Mouse (Mus musculus) layer of hippocampus, adult 2 months (tissue): ENCODE measurements around the gene Ankrd55. TPM values are rescaled to one million over a fixed set of nuclear protein-coding genes. Genes with fewer than 3 reads are reported as not detected.

ENCODE experiments used
- DNase-seq, 2 experiments: peaks; one replicate each; pipeline ENCODE4 v3.0.0; 2022; ENCODE audit warnings: low spot score in 2 of 2
- H3K27ac ChIP-seq: fragments of 200-600 bp; 2 replicates; pipeline ENCODE4 v1.8.1; 2022
- H3K4me3 ChIP-seq: fragments of 200-600 bp; 2 replicates; pipeline ENCODE4 v1.8.1; 2022; ENCODE audit warnings: mild to moderate bottlenecking
- CTCF ChIP-seq: fragments of 200-600 bp; conservative IDR thresholded peaks from 2 replicates; pipeline ENCODE4 v1.8.1; 2022; ENCODE audit warnings: antibody characterized with exemption, mild to moderate bottlenecking, moderate library complexity
- total RNA-seq, 2 experiments: library from RNA; stranded (reverse); gene quantifications; 2 replicates each; pipeline ENCODE4 v1.2.3; 2021

Gene Ankrd55
- total RNA-seq, 2 experiments from 2014 or later = 2.5 to 3.4 TPM

DNA sequence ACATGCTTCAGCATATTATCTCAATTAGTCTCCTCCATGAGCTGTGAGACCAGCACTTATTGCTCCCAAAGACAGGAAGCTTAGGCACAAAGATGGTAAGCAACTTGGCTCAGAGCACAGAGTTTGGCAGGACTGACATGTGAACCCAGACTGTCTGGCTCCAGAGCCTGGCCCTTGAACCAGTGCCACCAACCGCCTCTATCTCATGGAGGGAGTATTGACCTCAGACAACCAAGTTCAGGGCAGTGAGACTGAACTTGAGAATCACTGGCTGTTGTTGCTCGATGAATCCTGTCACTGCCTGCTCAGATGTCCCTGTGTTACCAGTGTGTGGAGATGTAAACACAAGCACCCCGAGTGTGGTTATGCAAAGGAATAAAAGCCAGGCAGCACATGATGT, 47.3 kb downstream of the Ankrd55 start:
- Histone ChIP-seq H3K27ac (no peak overlapping the region), H3K4me3 (no peak overlapping the region)
- no peak for DNase-seq
- no peak for TF ChIP-seq CTCF

DNA sequence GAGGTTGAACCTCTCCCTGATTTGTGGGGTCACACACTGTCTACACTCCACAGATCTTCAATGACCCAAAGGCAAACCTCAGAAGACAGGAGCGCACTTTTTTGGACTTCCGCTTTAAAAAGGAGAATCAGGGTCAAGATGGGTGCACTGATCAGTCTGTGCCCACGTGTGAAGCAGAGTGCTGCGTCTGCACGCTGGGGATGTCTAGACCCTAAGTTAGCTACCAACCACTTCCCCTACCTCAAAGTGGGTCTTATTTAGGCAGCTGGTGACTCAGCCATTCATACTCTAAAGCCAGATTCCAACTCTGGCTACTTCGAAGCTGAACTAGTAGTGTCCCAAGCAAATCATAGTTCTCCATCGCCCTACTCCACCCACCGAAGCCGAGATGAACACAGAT, 48.9 kb downstream of the Ankrd55 start:
- DNase-seq = no peak
- Histone ChIP-seq H3K27ac (no peak overlapping the region), H3K4me3 (no peak overlapping the region)
- TF ChIP-seq CTCF = no peak

DNA sequence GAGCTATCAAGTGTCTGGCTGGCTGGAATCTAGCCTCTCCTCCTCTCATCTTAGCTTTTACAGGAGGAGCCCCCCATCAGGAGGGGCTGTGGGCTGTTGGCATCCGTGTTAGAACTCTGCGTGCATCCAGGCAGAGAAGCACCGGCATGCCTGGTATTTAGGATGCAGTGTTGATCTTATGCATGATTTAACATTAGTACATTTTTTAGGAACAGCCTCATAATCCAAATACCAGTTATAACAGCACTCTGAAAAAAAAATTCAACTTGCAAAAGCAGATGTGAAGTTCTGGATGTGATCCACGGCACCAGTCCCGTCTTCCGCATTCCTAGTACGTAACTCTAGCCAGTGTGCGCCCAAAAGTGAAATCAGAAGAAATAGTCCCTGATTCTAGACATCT, 52.0 kb downstream of the Ankrd55 start:
- no peak for DNase-seq
- H3K27ac ChIP-seq = no peak overlapping the region
- no peak for TF ChIP-seq CTCF
- no peak overlapping the region for H3K4me3 ChIP-seq

DNA sequence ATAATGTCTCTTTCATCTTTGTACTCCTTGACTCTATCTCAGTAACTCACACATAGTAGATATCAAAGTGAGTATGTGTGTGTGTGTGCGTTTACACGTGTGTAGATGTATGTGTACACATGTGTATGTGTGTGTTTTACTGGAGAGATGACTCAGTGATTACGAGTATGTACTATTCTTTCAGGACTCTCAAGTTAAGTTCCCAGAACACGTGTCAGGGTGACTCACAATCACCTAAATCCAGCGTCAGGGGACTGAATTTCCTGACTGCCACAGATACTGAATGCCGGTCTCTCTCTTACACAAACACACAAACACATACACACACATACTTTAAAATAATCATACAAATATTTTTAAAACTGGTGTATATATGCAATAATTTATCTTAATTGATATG, 52.5 kb downstream of the Ankrd55 start:
- TF ChIP-seq CTCF = no peak

DNA sequence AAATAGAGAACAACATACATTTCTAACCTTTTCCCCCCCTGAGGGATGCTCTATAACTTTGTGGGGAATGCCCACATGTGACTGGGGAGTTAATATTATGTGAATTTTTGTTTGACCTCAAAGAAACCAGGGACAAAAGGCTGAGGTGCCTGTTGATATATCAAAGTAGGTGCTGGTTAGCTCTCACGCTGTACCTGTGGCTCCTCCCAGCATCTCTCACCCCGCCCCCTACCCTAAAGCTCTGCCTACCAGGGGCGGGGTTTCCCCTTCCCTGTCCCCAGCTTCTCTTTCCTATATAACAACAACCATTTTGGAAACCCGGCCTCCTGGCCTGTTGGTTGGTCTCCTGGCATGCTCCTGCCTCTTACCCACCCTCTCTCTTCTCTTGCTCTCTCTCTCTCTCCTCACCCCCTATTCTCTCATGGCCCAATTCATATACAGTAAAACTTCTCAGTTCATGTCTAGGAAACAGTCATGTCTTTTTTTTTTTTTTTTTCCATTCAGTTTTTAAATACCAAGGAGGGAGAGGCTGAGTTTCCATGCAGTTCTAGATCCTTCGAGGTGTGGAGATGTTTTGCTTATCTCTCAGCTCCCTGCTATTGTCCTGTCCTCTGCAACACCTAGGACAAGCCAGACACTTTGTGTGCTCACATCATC, 54.8 kb downstream of the Ankrd55 start:
- Histone ChIP-seq H3K27ac (no peak overlapping the region), H3K4me3 (no peak overlapping the region)
- TF ChIP-seq CTCF = no peak
- no peak for DNase-seq

More for the DNA sequence above, 52.5 kb downstream of the Ankrd55 start:
- Histone ChIP-seq H3K27ac (no peak overlapping the region), H3K4me3 (no peak overlapping the region)
- DNase-seq = no peak

DNA sequence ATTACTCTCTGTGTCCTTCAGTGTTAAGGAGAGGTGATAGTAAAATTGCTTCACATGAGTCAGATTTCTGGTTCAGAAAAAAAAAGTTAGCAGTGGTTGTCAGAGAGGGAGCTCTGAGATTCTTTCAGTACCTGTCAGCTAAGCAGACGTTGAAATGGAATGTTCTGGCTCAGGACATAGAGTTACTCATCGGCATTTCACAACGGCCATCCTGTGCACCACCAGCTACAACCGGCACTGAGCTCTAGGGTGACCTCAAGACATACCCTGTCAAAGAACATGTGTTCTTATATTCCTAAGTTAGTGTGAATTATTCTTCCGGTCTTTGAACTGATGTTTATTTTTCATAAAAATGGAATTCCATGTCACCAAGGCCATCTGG, 55.4 kb downstream of the Ankrd55 start:
- no peak overlapping the region for H3K4me3 ChIP-seq
- no peak for DNase-seq
- no peak overlapping the region for H3K27ac ChIP-seq
- no peak for TF ChIP-seq CTCF

DNA sequence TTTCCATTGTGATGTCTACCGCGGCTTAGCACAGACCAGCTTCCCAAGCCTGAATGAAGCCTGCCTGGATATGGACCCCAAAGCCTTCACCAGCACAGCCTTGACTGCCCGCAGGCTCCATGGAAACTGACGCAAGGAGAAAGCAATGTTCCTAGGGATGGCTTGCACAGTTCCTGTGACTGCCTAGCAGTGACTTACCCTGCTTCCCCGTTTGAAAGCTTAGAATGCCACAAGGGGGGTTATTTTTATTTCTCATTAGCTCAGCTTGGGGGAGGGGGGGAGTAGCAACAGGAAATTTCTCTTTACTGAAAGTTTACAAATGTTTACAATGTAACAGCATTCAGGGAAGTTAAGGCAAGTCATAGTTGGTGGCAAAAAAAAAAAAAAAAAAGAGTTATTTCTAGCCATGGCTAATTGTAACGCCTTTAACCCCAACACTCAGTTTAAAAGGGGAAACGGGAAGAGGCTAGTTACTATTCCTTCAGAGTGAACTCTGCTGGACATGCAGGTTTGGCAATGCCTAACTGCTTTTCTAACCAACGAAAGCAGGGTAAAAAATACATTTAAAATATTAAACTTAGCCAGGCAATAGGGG, 56.1 kb downstream of the Ankrd55 start:
- no peak overlapping the region for H3K4me3 ChIP-seq
- no peak for TF ChIP-seq CTCF
- H3K27ac ChIP-seq = no peak overlapping the region
- DNase-seq = no peak

DNA sequence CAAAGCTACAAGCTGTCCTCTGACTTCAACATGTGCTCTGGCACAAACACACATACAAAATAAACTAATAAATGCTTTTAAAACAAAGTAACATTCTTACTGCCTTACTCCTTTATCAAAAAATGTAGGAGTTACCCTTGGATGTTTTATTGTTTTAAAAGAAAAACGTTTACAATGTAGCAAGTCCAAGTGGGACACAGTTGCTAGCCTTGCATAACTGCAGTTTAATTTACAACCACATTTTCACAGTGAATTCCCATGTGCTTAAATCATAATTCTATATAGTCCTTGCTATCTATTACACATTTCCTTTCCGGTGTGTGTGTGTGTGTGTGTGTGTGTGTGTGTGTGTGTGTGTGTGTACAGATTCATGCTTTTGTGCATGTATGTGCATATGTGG, 57.3 kb downstream of the Ankrd55 start:
- Histone ChIP-seq H3K27ac (no peak overlapping the region), H3K4me3 (no peak overlapping the region)
- no peak for TF ChIP-seq CTCF
- DNase-seq = no peak

DNA sequence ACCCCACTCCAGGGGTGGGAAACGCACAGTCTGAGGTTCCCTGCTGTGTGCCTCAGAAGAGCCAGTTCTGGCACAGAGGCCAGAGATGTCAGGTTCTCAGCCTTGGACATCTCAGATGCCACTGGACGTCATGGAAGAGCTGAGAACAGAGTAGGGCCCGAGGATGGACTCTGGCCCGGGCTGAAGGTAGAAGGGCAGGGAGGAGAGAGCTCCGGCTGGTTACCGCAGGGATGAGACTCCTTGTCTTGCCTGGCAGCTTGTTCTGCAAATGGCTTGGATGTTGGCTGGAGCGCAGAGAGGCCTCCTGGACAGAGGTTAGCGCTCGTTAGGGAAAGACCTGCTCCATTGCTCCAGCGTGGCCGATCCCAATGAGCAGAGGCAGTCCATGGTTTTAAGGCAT, 57.8 kb downstream of the Ankrd55 start:
- no peak for TF ChIP-seq CTCF
- no peak for DNase-seq
- no peak overlapping the region for H3K4me3 ChIP-seq
- H3K27ac ChIP-seq = no peak overlapping the region

DNA sequence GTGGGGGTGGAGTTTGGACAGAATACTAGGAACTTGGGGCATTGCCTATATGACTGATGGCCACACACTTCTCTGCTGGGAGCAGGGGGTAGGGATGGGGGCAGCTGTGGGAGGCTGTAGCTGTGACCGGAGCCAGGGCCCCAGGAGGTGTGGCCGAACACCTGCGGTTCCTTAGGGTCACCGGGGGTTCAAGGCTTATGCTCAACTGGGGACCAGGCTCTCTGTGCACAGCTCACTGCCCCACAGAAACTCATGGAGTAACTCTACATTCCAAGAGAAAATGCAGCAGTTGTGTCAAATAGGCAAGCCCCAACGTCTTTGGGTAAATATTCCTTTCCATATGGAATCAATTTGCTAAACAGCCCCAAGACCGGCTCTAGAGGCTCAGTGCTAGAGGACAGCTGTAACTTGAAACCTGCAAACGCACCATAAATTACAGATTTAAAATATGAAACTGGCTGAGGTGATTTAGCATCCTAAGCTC, 58.5 kb downstream of the Ankrd55 start:
- Histone ChIP-seq H3K27ac (no peak overlapping the region), H3K4me3 (no peak overlapping the region)
- TF ChIP-seq CTCF = no peak
- DNase-seq = no peak

DNA sequence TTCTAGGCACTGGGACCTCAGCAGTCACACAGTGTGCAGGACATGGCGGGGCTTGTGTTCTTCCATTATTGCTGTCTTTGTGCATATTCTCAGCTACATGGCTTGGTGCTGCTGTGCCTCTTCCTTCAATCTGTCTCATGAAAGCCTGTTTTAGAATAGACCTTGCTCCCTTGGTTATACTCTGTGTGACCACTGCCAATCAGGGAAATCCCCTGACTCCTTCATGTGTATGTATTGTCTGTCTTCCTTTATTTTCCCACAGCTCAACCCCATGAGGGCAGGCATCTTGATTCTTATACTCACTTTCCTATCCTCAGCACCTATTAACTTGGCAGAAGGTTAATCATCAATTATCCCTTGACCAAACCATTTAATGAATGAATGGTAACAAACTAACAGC, 60.0 kb downstream of the Ankrd55 start:
- DNase-seq = no peak
- no peak overlapping the region for H3K27ac ChIP-seq
- no peak for TF ChIP-seq CTCF
- H3K4me3 ChIP-seq = no peak overlapping the region

DNA sequence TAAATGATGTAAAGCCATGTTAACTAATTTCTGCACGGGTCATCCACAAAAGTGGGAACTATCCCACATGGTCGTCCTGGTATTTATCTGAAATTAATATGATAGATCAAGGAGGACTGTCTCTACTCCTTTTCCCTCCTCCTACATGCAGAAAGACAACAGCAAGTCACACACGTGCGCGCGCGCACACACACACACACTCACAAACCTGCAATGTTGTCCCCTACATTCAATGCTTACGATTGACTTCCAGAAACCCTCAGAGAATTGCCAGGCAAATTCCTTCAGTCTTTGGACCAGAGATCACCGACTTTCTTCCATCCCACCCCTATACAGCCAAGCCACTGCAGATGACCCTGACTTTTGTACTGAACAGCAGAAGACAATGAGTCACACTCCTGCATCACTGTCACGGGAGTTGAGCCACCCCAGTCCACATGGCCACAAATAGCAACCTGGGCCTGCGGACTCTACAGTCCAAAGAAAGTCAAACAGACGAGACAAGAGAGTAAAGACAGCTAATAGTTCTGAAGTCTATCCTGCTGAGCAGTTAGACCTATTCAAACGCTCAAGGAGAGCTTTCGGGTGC, 60.7 kb downstream of the Ankrd55 start:
- no peak for DNase-seq
- no peak overlapping the region for H3K4me3 ChIP-seq
- TF ChIP-seq CTCF = no peak
- H3K27ac ChIP-seq = no peak overlapping the region

DNA sequence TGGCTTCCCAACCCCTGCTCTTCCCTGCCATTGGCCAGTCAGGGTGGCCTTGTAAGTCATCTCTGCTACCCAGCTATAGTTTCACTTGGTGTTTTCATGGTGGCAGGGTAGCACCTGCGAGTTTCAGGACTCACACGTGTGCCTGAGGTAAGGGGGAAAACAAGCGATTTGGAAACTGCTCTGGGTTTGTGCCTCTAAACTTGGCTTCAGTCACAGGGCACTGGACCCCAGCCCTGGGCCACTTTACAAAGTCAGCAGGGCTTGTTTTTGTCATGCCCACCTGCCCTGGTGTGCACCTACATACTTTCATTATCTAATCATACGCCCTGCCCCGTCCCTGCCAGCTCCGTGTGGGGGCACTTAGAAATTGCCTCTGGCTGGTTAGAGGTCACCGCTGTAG, 61.2 kb downstream of the Ankrd55 start:
- no peak overlapping the region for H3K27ac ChIP-seq

DNA sequence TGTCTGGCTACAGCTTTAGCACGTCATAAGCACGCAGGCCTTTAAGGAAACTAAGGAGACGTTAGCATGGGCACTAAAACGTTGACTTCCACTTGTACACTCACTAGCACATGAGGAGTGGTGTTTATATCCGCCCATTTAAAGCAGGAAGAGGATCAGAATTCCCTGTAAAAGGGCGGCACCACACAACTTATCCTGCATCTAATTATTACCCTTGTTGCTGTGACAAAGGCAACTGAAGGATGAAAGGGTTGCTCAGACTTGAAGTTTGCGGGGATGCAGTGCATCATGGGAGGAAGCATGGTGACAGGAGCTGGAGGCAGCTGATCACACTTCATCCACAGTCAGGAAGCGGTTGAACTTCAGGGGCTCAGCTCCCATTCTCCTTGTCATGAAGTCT, 63.7 kb downstream of the Ankrd55 start:
- Histone ChIP-seq H3K27ac (no peak overlapping the region), H3K4me3 (no peak overlapping the region)
- DNase-seq = no peak
- no peak for TF ChIP-seq CTCF

More for the DNA sequence above, 61.2 kb downstream of the Ankrd55 start:
- no peak for DNase-seq
- TF ChIP-seq CTCF = no peak
- no peak overlapping the region for H3K4me3 ChIP-seq
